Mouse (Mus musculus): ENCODE measurements at regions not wholly inside any gene's neighbourhood (a gene's known extent, or its start where the extent isn't known, plus 50 kb on each side); places are given as distances from the start of the nearest gene placed in this dataset.
"Not testable (repeated sequence)": the region's sequence is repeated elsewhere in the genome, so short reads cannot be mapped to it uniquely, and the experiment has no call there.

DNA sequence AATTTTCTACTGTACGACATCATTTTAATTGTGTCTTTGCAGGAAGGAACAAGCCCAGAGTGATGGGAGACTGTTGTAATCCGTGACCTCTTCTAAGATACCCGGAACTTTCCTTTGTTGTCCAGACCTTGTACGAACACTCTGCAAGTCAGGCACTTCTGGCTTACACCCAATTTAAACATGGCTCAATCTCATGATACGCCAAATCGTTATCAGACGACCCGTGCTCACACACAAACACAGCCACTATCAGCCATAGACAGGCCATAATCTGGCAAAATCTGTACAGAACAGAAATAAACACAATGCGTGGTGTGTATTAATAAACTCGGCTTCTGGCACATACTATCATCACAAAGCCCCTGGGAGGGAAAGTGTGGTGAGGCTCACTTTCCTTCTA is 190.2 kb upstream of the Gm37988 start:
- TF ChIP-seq CTCF (IDR thresholded peaks at IDR 0.05; ENCODE audit: borderline replicate concordance, extremely low read depth, insufficient read depth, insufficient read length): no peak
- no peak for TF ChIP-seq POLR2A (IDR thresholded peaks at IDR 0.05; ENCODE audit: borderline replicate concordance, extremely low read depth, insufficient read depth, insufficient read length, poor library complexity, severe bottlenecking)
- DNase-seq (ENCODE audit: low read depth): no peak

GRCm38 (mm10) chr1:4622408-4622807 is 185.3 kb upstream of the Gm37988 start:
- peak; percentile 12 for DNase-seq (ENCODE audit: low read depth)
- TF ChIP-seq CTCF (IDR thresholded peaks at IDR 0.05; ENCODE audit: borderline replicate concordance, extremely low read depth, insufficient read depth, insufficient read length): no peak
- TF ChIP-seq POLR2A (IDR thresholded peaks at IDR 0.05; ENCODE audit: borderline replicate concordance, extremely low read depth, insufficient read depth, insufficient read length, poor library complexity, severe bottlenecking): no peak

GRCm38 (mm10) chr1:4623268-4623667 is 184.4 kb upstream of the Gm37988 start:
- no peak for TF ChIP-seq POLR2A (IDR thresholded peaks at IDR 0.05; ENCODE audit: borderline replicate concordance, extremely low read depth, insufficient read depth, insufficient read length, poor library complexity, severe bottlenecking)
- no peak for TF ChIP-seq CTCF (IDR thresholded peaks at IDR 0.05; ENCODE audit: borderline replicate concordance, extremely low read depth, insufficient read depth, insufficient read length)
- no peak for DNase-seq (ENCODE audit: low read depth)

GRCm38 (mm10) chr1:4653937-4654336 is 153.8 kb upstream of the Gm37988 start:
- no peak for DNase-seq (ENCODE audit: low read depth)
- no peak for TF ChIP-seq POLR2A (IDR thresholded peaks at IDR 0.05; ENCODE audit: borderline replicate concordance, extremely low read depth, insufficient read depth, insufficient read length, poor library complexity, severe bottlenecking)

GRCm38 (mm10) chr1:4655252-4655651 is 152.4 kb upstream of the Gm37988 start:
- no peak for TF ChIP-seq POLR2A (IDR thresholded peaks at IDR 0.05; ENCODE audit: borderline replicate concordance, extremely low read depth, insufficient read depth, insufficient read length, poor library complexity, severe bottlenecking)
- no peak for TF ChIP-seq CTCF (IDR thresholded peaks at IDR 0.05; ENCODE audit: borderline replicate concordance, extremely low read depth, insufficient read depth, insufficient read length)
- no peak for DNase-seq (ENCODE audit: low read depth)

DNA sequence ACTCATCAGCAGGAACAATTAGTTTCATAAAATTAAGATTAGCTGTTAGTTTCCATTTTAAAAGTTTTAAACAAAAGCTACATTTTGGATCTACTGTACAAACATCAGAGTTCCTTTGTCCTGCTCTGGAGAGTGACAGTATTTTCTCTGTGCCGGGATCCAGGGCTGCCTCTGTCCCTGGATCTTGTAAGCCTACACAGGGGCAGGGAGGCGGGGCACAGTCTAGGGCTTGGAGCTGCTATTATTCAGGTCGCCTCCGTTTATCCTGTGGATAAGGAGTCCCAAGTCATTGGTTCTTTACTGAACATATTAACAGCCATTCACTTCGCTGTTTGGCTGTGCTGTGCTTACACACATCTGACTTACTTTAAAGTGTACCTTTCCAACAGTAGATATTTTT is 150.8 kb upstream of the Gm37988 start:
- TF ChIP-seq POLR2A (IDR thresholded peaks at IDR 0.05; ENCODE audit: borderline replicate concordance, extremely low read depth, insufficient read depth, insufficient read length, poor library complexity, severe bottlenecking) (no peak), CTCF (IDR thresholded peaks at IDR 0.05; ENCODE audit: borderline replicate concordance, extremely low read depth, insufficient read depth, insufficient read length) (no peak)
- peak; percentile 18 for DNase-seq (ENCODE audit: low read depth)

GRCm38 (mm10) chr1:4660081-4660480 is 147.6 kb upstream of the Gm37988 start:
- DNase-seq (ENCODE audit: low read depth): not testable (repeated sequence)

- not testable (repeated sequence) for DNase-seq (ENCODE audit: low read depth)
These were observed 147.1 kb upstream of the Gm37988 start for GRCm38 (mm10) chr1:4660616-4661015.

GRCm38 (mm10) chr1:4661761-4662160 is 145.9 kb upstream of the Gm37988 start:
- no peak for DNase-seq (ENCODE audit: low read depth)
- no peak for TF ChIP-seq POLR2A (IDR thresholded peaks at IDR 0.05; ENCODE audit: borderline replicate concordance, extremely low read depth, insufficient read depth, insufficient read length, poor library complexity, severe bottlenecking)
- TF ChIP-seq CTCF (IDR thresholded peaks at IDR 0.05; ENCODE audit: borderline replicate concordance, extremely low read depth, insufficient read depth, insufficient read length): no peak

GRCm38 (mm10) chr1:4669732-4670131 is 138.0 kb upstream of the Gm37988 start:
- TF ChIP-seq POLR2A (IDR thresholded peaks at IDR 0.05; ENCODE audit: borderline replicate concordance, extremely low read depth, insufficient read depth, insufficient read length, poor library complexity, severe bottlenecking): no peak
- DNase-seq (ENCODE audit: low read depth): no peak

DNA sequence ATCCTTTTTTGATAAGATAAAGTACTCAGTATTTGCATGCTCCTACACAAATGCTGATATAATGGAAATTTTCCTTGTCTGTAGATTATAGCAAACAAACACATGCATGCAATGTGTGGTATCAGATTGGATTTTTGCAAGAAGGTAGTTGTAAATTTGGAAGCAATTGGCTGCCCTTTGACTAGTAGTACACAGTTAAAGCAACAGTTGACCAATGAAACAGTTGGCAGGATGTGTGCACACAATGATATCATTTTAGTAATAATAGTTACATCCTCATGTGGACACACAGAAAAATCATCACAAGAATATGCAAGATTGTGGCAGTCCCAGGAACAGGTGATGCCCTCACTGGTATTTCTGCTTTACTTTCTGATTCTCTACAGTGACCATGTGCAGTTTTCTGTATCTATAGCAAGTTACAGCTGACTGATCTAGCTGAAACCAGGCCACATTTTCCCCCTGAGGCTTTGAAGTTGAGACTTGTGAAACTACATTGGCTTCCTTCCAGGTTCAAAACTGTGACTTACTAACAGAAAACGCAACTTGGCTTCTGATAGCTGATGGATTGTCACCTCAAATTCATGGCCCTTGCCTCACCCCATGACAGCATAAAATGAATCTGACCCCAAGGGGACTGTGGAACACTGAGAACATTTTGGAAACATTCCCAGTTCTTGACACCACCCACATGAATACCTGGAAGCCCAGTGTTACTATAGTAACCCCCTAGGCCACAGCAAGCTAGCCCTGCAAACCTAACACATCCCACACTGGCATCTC is 136.3 kb upstream of the Gm37988 start:
- TF ChIP-seq POLR2A (IDR thresholded peaks at IDR 0.05; ENCODE audit: borderline replicate concordance, extremely low read depth, insufficient read depth, insufficient read length, poor library complexity, severe bottlenecking): no peak
- no peak for TF ChIP-seq CTCF (IDR thresholded peaks at IDR 0.05; ENCODE audit: borderline replicate concordance, extremely low read depth, insufficient read depth, insufficient read length)
- peak; percentile 32 for DNase-seq (ENCODE audit: low read depth)

DNA sequence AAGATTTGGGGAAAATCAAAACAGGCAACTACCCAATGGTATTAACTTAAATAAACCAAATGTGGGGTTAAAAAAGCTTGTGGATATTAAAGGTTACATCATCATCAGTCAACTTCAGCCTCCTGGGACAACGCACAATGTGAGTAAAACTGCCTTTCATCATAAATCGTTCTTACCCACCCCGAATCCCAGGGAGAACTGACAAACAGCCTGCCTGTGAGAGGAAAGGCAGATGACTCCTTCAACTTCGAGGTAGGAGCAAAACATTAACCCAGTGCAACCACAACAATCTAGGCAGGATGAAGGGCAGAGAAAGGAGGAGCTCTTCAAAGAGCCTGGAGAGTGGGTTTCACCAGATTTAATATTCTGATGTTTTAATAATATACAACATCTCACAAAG is 135.3 kb upstream of the Gm37988 start:
- DNase-seq (ENCODE audit: low read depth): no peak
- no peak for TF ChIP-seq POLR2A (IDR thresholded peaks at IDR 0.05; ENCODE audit: borderline replicate concordance, extremely low read depth, insufficient read depth, insufficient read length, poor library complexity, severe bottlenecking)
- TF ChIP-seq CTCF (IDR thresholded peaks at IDR 0.05; ENCODE audit: borderline replicate concordance, extremely low read depth, insufficient read depth, insufficient read length): no peak

GRCm38 (mm10) chr1:4687605-4688004 is 120.1 kb upstream of the Gm37988 start:
- TF ChIP-seq POLR2A (IDR thresholded peaks at IDR 0.05; ENCODE audit: borderline replicate concordance, extremely low read depth, insufficient read depth, insufficient read length, poor library complexity, severe bottlenecking): no peak
- TF ChIP-seq CTCF (IDR thresholded peaks at IDR 0.05; ENCODE audit: borderline replicate concordance, extremely low read depth, insufficient read depth, insufficient read length): no peak
- DNase-seq (ENCODE audit: low read depth): no peak

Data from brain, embryonic 14.5 days (tissue).